Mouse (Mus musculus): Measurements from ENCODE around the gene Slc44a4.

Slc44a4 gene

DNA sequence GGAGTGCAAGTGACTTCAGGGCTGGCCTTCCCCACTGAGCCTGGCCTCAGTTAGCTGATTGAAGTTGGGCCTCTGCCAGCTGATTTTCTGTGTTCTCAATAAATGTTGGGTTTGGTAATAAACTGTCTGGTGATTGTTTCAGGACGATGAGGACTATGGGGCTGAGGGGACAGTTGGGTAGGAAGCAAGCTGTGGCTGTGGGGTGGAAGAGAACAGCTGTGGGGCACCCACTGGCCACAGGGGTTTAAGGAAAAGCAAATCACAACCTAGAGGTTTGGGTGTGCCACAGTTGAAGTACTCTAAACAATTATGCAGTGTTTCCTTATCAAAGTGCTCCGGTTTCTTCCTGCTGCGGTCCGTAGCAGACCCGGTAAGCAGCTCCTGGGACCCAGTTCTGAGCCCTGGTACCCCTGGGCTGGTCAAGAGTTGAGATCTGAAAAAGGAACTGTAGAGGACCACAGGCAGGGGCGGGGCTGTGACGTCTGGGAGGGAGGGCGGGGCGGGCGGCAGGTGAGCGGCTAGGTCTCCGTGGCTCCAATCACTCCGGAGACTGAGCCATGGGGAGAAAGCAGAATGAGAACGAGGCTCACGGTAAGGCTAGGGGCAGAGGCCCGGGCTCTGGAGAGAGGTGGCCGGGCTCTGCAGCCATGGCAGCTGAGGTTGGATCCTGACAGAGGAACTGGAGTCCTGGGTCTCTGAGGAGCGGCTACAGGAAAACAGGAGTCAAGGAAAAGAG is at the start of gene Slc44a4:
Gene Slc44a4 (plus strand): TSS at position 537 of the 736 bp plus-strand sequence.
- POLR2A ChIA-PET: interaction anchor here in 3 of 4 experiments (0.5 to 9.6 kb wide), 17 partner anchors 10 to 952 kb away, joined by 3 to 93 read pairs (median 5); partner anchors contain the start of genes C2 (in 1 of the 3), Ehmt2 (in 1 of the 3), Neu1 (in 1 of the 3) and Skiv2l (in 1 of the 3)

GRCm38 (mm10) chr17:34865981-34866380 is 48.3 kb upstream of the Slc44a4 start:
- ChIA-PET POLR2A (interaction anchor here in 2 of 4 experiments (0.8 to 1.5 kb wide), 3 partner anchors 14 to 28 kb away, joined by 3 to 4 read pairs (median 4); partner anchors contain the start of genes Skiv2l (in 1 of the 2) and Zbtb12 (in 1 of the 2)), CTCF (interaction anchor here (0.5 to 2.4 kb wide), 6 partner anchors 10 to 462 kb away, joined by 3 to 8 read pairs (median 6); no protein-coding TSS in a partner anchor)

More for the DNA sequence above, at the start of gene Slc44a4:
- CTCF ChIA-PET: interaction anchor here in 3 of 4 experiments (0.5 to 2.3 kb wide), 9 partner anchors 8 to 328 kb away, joined by 3 to 7 read pairs (median 4); no protein-coding TSS in a partner anchor

DNA sequence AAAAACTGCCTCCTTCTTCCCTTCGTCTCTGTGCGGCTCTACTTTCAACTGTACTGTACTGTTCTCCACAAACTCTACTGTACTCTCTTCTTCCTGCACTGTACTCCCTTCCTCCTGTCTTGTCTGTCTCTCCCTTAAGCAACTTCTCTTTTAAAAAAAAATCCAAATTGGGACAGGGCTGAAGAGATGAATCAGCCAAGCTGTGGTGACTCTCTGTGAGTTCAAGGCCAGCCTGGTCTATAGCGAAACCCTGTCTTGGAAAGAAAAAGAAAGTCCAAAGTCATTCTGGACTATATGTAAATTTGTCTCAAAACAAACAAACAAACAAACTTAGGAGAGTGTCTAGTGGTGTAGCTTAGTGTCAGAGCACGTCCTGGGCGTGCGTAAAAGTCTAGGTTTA is 39.9 kb upstream of the Slc44a4 start:
- ChIA-PET POLR2A (interaction anchor here in 2 of 4 experiments (1.3 to 2.1 kb wide), 4 partner anchors 10 to 270 kb away, joined by 3 to 7 read pairs (median 4); partner anchors contain the start of genes Agpat1 (in 1 of the 2), Neu1 (in 1 of the 2) and Rnf5 (in 1 of the 2)), CTCF (interaction anchor here in 1 of 4 experiments (0.7 kb wide), 1 partner anchor 18 kb away, joined by 3 read pairs; no protein-coding TSS in a partner anchor)

DNA sequence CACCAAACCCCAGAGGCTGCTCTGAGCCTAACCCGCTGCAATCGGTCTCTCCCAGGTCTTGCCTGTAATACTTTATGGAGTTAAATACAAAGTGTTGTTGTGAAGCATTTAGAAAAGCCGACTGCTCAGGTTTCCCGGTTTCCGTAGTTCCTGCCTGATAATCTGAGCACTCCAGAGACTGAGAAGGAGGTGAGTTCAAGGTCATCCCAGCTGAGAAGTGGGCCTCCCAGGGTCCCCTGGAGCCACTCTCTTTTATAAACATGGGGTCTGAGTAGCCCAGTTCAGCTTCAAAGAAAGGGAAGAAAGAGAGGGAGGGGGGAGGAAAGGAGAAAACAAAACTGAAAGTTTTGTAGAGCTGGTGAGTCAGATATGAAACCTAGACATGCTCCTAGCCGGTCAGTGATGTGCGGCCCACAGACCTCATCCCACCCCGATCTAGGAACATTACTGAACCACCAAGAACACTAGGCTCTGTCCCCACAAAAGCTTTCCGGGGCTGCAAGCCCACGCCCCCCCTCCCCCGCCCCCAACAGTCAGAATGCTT is 34.9 kb upstream of the Slc44a4 start, which contains the start of gene Zbtb12:
Gene Zbtb12 (plus strand): TSS at position 148 of the 544 bp plus-strand sequence.
- CTCF ChIA-PET: interaction anchor here (0.6 to 2.7 kb wide), 12 partner anchors 12 to 307 kb away, joined by 3 to 13 read pairs (median 4); no protein-coding TSS in a partner anchor
- POLR2A ChIA-PET: interaction anchor here in 3 of 4 experiments (0.8 to 2.7 kb wide), 21 partner anchors 11 to 73 kb away, joined by 3 to 10 read pairs (median 4); partner anchors contain the start of genes C2 (in 1 of the 3), Ehmt2 (in 1 of the 3) and Neu1 (in 1 of the 3)

GRCm38 (mm10) chr17:34881166-34881565 is 33.1 kb upstream of the Slc44a4 start:
- POLR2A ChIA-PET: interaction anchor here in 3 of 4 experiments (0.6 to 3.0 kb wide), 21 partner anchors 8 to 761 kb away, joined by 3 to 12 read pairs (median 3); partner anchors contain the start of genes C2 (in 1 of the 3), Csnk2b (in 1 of the 3), Ehmt2 (in 1 of the 3) and Neu1 (in 1 of the 3)
- CTCF ChIA-PET: interaction anchor here in 3 of 4 experiments (0.5 to 1.0 kb wide), 6 partner anchors 10 to 482 kb away, joined by 3 to 6 read pairs (median 4); partner anchors contain the start of gene BC051142 (in 1 of the 3)

- CTCF ChIA-PET: interaction anchor here in 3 of 4 experiments (0.5 to 1.0 kb wide), 10 partner anchors 9 to 483 kb away, joined by 3 to 6 read pairs (median 4); partner anchors contain the start of gene BC051142 (in 1 of the 3)
- POLR2A ChIA-PET: interaction anchor here in 3 of 4 experiments (0.6 to 3.0 kb wide), 20 partner anchors 8 to 762 kb away, joined by 3 to 12 read pairs (median 3); partner anchors contain the start of genes C2 (in 1 of the 3), Csnk2b (in 1 of the 3) and Ehmt2 (in 1 of the 3)
Measured at GRCm38 (mm10) chr17:34881683-34882310, 32.5 kb upstream of the Slc44a4 start, which contains the start of gene Gm20547. Gene Gm20547, minus strand, starts transcription at chr17:34882042.

- ChIA-PET POLR2A (interaction anchor here in 3 of 4 experiments (0.6 to 3.0 kb wide), 15 partner anchors 10 to 358 kb away, joined by 3 to 12 read pairs (median 3); partner anchors contain the start of genes Ddx39b (in 1 of the 3) and Neu1 (in 1 of the 3)), CTCF (interaction anchor here in 3 of 4 experiments (0.5 to 2.2 kb wide), 7 partner anchors 8 to 890 kb away, joined by 3 to 11 read pairs (median 4); no protein-coding TSS in a partner anchor)
Measured at GRCm38 (mm10) chr17:34883332-34883731, 30.9 kb upstream of the Slc44a4 start.

DNA sequence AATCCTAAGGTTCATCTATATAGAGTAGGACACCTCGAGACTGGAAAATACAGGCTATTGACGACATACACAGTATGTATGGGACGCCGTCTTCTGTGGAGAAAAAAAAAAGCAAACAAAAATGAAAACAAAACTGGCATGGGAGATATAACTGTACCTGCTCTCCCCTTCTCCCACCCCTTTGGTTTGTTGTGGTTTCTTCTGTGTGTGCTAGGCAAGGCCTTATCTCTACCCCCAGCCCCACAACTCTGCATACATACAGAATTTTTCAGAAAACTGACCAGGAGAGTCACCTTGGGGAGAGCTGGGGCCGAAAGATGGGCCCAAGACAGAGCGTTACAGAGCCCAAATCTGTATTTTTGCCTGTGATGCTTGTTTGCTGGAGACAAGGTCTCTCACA is 29.6 kb upstream of the Slc44a4 start:
- POLR2A ChIA-PET: interaction anchor here in 3 of 4 experiments (0.7 to 2.0 kb wide), 12 partner anchors 9 to 768 kb away, joined by 3 to 10 read pairs (median 4); partner anchors contain the start of genes Cfb (in 1 of the 3), Nelfe (in 1 of the 3) and Skiv2l (in 1 of the 3)
- CTCF ChIA-PET: interaction anchor here in 1 of 4 experiments (0.8 to 2.2 kb wide), 3 partner anchors 9 to 29 kb away, joined by 3 to 10 read pairs (median 8); no protein-coding TSS in a partner anchor

GRCm38 (mm10) chr17:34885615-34886014 is 28.7 kb upstream of the Slc44a4 start:
- POLR2A ChIA-PET: interaction anchor here in 3 of 4 experiments (0.6 to 1.3 kb wide), 9 partner anchors 25 to 218 kb away, joined by 3 to 4 read pairs (median 3); partner anchors contain the start of genes Nelfe (in 1 of the 3) and Skiv2l (in 1 of the 3)
- CTCF ChIA-PET: interaction anchor here in 1 of 4 experiments (0.8 to 1.2 kb wide), 2 partner anchors 8 to 29 kb away, joined by 3 to 8 read pairs; no protein-coding TSS in a partner anchor

DNA sequence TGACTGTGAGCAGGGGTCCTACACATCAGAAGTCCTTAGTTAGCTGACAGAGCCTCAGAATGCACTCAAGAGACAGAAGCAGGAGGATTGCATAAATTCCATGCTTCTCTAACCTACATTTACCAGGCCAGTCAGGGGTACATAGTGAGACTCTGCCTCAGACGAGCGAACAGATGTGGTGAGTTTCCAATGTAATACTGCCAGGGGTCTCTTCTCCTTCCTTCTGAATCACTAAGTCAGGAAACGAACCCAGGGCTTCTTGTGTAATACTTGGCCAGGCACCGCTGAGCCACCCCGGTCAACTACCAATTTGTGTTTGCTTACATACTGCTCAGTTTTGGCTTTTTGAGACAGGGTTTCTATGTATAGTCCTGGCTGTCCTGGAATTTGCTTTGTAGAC is 26.3 kb upstream of the Slc44a4 start:
- POLR2A ChIA-PET: interaction anchor here in 1 of 4 experiments (0.6 kb wide), 1 partner anchor 12 kb away, joined by 3 read pairs; no protein-coding TSS in a partner anchor
- CTCF ChIA-PET: no interaction called here

GRCm38 (mm10) chr17:34890074-34890743 is 24.1 kb upstream of the Slc44a4 start:
- POLR2A ChIA-PET: interaction anchor here in 3 of 4 experiments (0.5 to 3.0 kb wide), 16 partner anchors 9 to 109 kb away, joined by 3 to 25 read pairs (median 4); partner anchors contain the start of genes Zbtb12 (in 3 of the 3), Gm20547 (in 1 of the 3) and Neu1 (in 1 of the 3)
- CTCF ChIA-PET: interaction anchor here in 1 of 4 experiments (1.0 to 3.0 kb wide), 3 partner anchors 11 to 21 kb away, joined by 6 to 23 read pairs (median 13); partner anchors contain the start of gene Zbtb12

DNA sequence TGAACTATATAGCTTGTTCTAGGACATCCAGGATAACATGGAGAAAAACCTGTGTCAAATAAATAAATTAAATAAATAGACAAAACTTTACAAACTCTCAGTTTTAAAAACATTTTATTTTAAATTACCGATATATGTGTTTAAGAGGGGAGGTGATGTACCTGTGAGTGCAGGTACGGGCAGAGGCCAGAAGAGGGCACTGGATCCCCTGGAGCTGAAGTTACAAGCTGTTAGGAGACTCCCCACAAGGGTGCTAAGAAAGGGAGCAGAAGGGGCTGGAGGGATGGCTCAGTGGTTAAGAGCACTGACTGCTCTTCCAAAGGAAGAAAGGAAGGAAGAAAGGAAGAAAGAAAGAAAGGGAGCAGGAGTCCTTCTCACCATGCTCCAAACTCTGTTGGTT is 22.9 kb upstream of the Slc44a4 start:
- POLR2A ChIA-PET: interaction anchor here in 3 of 4 experiments (0.7 to 3.0 kb wide), 27 partner anchors 9 to 350 kb away, joined by 3 to 25 read pairs (median 4); partner anchors contain the start of genes Zbtb12 (in 2 of the 3), Ddx39b (in 1 of the 3), Dxo (in 1 of the 3) and Gm20547 (in 1 of the 3)

DNA sequence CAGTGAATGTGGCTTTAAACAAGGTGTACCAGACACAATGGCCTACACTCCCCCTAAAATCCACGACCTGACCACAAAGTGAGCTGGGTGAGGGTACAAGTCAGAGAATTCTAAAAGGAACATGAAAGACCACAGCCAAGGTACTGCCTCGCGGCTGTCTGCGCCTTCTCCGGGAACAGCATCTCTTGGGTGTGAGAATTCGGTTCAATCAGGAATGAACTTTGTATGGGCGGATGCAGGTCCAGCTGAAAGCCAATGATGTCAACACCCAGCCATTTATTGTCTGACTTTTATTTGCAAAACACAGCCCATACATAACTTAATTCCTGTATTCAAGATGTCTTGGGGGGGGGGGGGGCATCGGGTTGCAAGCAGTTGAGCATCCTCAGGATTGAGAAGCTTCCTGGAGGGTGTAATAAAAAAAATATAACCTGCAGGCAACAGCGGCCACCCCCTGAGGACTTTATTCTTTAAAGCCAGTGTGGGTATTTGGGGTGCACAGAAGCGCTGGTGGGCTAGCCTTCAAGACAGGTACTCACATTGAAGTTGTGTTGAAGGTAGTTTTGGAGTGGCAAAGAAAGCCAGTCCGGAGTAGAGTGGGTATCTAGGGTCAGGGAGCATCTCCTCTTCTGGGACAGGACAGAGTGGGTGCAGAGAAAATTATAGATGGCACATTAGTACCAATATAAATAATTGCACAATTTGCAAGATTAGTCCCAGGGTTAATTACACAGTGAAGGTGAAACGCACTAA is 21.0 kb upstream of the Slc44a4 start:
- ChIA-PET CTCF (interaction anchor here in 3 of 4 experiments (0.6 to 2.1 kb wide), 13 partner anchors 8 to 361 kb away, joined by 3 to 10 read pairs (median 4); no protein-coding TSS in a partner anchor), POLR2A (interaction anchor here (0.6 to 8.4 kb wide), 33 partner anchors 9 to 449 kb away, joined by 3 to 93 read pairs (median 4); partner anchors contain the start of genes Neu1 (in 2 of the 4), H2-Q2 (in 1 of the 4), Nelfe (in 1 of the 4) and Skiv2l (in 1 of the 4))

More for the DNA sequence above, 22.9 kb upstream of the Slc44a4 start:
- CTCF ChIA-PET: interaction anchor here (0.5 to 3.0 kb wide), 23 partner anchors 8 to 770 kb away, joined by 3 to 23 read pairs (median 4); partner anchors contain the start of genes Gm20547 (in 1 of the 4), Neu1 (in 1 of the 4) and Zbtb12 (in 1 of the 4)

GRCm38 (mm10) chr17:34894074-34894597 is 20.1 kb upstream of the Slc44a4 start:
- ChIA-PET POLR2A (interaction anchor here (0.6 to 8.4 kb wide), 27 partner anchors 8 to 601 kb away, joined by 3 to 93 read pairs (median 4); partner anchors contain the start of genes H2-Q2 (in 1 of the 4), Neu1 (in 1 of the 4) and Zbtb12 (in 1 of the 4)), CTCF (interaction anchor here in 3 of 4 experiments (0.5 to 2.1 kb wide), 11 partner anchors 9 to 1149 kb away, joined by 3 to 10 read pairs (median 4); partner anchors contain the start of gene Slc44a4 (in 1 of the 3))

All from embryonic stem cell, embryonic (primary cell).